Mouse (Mus musculus) liver, adult 2 months (tissue): ENCODE measurements around the gene Fam111a. TPM values are rescaled to one million over a fixed set of nuclear protein-coding genes. Genes with fewer than 3 reads are reported as not detected.

Experiments used
- DNase-seq: peaks from one replicate; pipeline ENCODE4 v3.0.0-alpha.2; 2011; ENCODE audit warnings: low read depth, low spot score; ENCODE audit errors: extremely low read depth
- H3K27ac ChIP-seq: fragments of 200-500 bp; replicated peaks from 2 replicates; pipeline ENCODE4 v1.5.1; 2012; ENCODE audit warnings: low read depth, mild to moderate bottlenecking, control low read depth, inconsistent platforms, low read length; ENCODE audit not compliant: insufficient read depth
- H3K27me3 ChIP-seq: fragments of 200-500 bp; 2 replicates; pipeline ENCODE4 v1.6.1; 2012; ENCODE audit warnings: mild to moderate bottlenecking, moderate library complexity, low read length, inconsistent platforms; ENCODE audit not compliant: control insufficient read depth, insufficient read depth
- H3K36me3 ChIP-seq: fragments of 200-500 bp; 2 replicates; pipeline ENCODE4 v1.6.1; 2012; ENCODE audit warnings: low read length, inconsistent platforms; ENCODE audit not compliant: control insufficient read depth, insufficient read depth
- H3K4me1 ChIP-seq: fragments of 200-500 bp; 2 replicates; pipeline ENCODE4 v1.6.1; 2011; ENCODE audit warnings: low read length; ENCODE audit not compliant: control insufficient read depth, insufficient read depth
- H3K4me3 ChIP-seq: fragments of 200-500 bp; 2 replicates; pipeline ENCODE4 v1.5.1; 2011; ENCODE audit warnings: low read depth, mild to moderate bottlenecking, control low read depth, low read length, moderate library complexity; ENCODE audit not compliant: insufficient read depth
- H3K79me2 ChIP-seq: fragments of 200-500 bp; 2 replicates; pipeline ENCODE4 v1.6.1; 2012; ENCODE audit warnings: inconsistent platforms, mild to moderate bottlenecking, low read length, moderate library complexity; ENCODE audit not compliant: control insufficient read depth, insufficient read depth
- H3K9ac ChIP-seq: fragments of 200-500 bp; 2 replicates; pipeline ENCODE4 v1.6.1; 2012; ENCODE audit warnings: low read depth, mild to moderate bottlenecking, control low read depth, inconsistent platforms, low read length
- CTCF ChIP-seq: fragments of 200-500 bp; IDR thresholded peaks from 2 replicates; pipeline ENCODE4 v1.5.1; 2011; ENCODE audit warnings: low read depth, low read length, control low read depth
- POLR2A ChIP-seq: fragments of 200-500 bp; IDR thresholded peaks from 2 replicates; pipeline ENCODE4 v1.6.1; 2011; ENCODE audit warnings: low read length, control low read depth; ENCODE audit not compliant: insufficient read depth; ENCODE audit errors: extremely low read depth
- WGBS: fragments of 180-500 bp; shearing (Covaris S2); methylation state at CpG from one replicate; pipeline ENCODE4 v1.1.7; 2018; 5-methylcytosine and 5-hydroxymethylcytosine counted together
- polyA plus RNA-seq: library from polyadenylated mRNA; depleted of rRNA; stranded (reverse); fragments of >200 nt; gene quantifications from 2 replicates; pipeline ENCODE4 v1.2.3, GENCODE M21; 2012
- total RNA-seq: library from RNA; depleted of rRNA; stranded (reverse); fragments of >200 nt; gene quantifications from 2 replicates; pipeline ENCODE4 v1.2.3, GENCODE M21; 2014

The Fam111a gene
- total and polyA plus RNA-seq, 2 experiments: 0.24 to 2.4 TPM

DNA sequence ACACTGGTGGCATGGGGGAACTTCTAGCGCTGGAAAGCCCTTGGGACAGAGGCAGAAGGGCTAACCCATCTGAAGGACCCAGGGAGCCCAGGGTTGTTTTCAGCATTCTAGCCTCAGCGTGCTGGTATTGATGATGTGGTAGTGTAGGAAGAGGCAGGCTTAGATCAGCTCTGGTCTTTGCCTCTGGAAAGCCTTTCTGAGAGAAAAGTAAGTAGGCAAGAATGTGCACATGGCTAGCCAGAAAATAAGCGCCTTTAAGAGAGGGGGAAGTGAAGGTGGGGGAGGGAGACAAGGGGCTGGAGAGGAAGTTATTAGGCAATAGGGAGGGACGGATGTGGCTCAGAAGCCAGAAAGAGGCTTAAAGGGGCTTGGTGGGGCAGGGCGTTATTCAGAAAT, 28.5 kb downstream of the Fam111a start:
- WGBS: 56% methylated on average over 5 of the region's 5 CpGs
- Histone ChIP-seq H3K4me1 (0 out of 2 replicates have a peak, but pooled peaks cover 4% of the 10 kb centered on the region), H3K27me3 (no peaks in the 10 kb centered on the region), H3K9ac (peak overlapping the region; percentile 1; the same call in 1 of the 2 replicates), H3K36me3 (no peaks in the 10 kb centered on the region), H3K4me3 (peak overlapping the region; percentile 7), H3K79me2 (no peaks in the 10 kb centered on the region), H3K27ac (peak overlapping the region; percentile 24; the same call in 1 of the 2 replicates)
- DNase-seq: peak; percentile 29
- TF ChIP-seq CTCF (no peak), POLR2A (no peak)

DNA sequence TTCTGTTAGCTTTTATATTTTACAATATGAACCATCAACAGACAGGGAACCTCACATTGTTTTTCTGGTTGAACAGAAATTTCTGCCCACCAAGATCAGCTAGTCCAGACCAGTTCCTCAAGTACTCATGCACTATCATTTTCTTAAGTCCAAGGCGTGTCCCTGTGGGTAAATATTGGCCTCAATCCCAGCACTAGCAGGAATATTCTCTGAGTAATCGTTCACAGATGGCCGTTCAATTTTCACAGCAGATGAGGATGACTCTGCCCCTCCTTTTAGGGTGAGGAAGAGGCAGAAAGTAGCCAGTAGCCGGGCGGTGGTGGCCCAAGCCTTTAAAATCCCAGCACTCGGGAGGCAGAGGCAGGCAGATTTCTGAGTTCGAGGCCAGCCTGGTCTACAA, 29.6 kb downstream of the Fam111a start:
- Histone ChIP-seq H3K9ac (no peak overlapping the region), H3K27ac (peak overlapping the region; percentile 12; the same call in 1 of the 2 replicates), H3K4me1 (0 out of 2 replicates have a peak, but pooled peaks cover 4% of the 10 kb centered on the region), H3K79me2 (no peaks in the 10 kb centered on the region), H3K36me3 (no peaks in the 10 kb centered on the region), H3K4me3 (no peak overlapping the region), H3K27me3 (no peaks in the 10 kb centered on the region)
- peak; percentile 14 for DNase-seq
- 63% methylated on average over 7 of the region's 7 CpGs for WGBS
- no peak for TF ChIP-seq CTCF
- TF ChIP-seq POLR2A: no peak

DNA sequence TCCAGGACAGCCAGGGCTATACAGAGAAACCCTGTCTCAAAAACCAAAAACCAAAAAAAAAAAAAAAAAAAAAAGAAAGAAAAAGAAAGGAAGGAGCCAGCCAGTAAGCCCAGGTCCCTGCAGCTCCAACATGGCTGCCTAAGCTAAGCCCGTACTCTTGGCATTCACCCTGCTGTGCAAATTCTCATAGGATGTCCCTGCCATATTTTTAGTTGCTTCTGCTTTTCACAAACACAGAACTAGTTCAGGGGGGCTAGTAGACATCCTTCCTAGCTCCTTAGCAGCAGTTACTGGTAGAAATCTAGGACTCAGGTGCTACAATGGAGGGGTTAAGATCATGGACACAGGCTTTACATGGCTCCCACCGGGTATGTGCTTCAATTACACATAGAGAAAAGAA, 30.0 kb downstream of the Fam111a start:
- Histone ChIP-seq H3K4me3 (no peak overlapping the region), H3K27me3 (no peaks in the 10 kb centered on the region), H3K27ac (no peak overlapping the region; the same call in 1 of the 2 replicates), H3K36me3 (no peaks in the 10 kb centered on the region), H3K9ac (no peak overlapping the region), H3K4me1 (0 out of 2 replicates have a peak, but pooled peaks cover 4% of the 10 kb centered on the region), H3K79me2 (no peaks in the 10 kb centered on the region)
- no peak for DNase-seq
- 92% methylated on average over 2 of the region's 2 CpGs for WGBS
- no peak for TF ChIP-seq POLR2A
- no peak for TF ChIP-seq CTCF

DNA sequence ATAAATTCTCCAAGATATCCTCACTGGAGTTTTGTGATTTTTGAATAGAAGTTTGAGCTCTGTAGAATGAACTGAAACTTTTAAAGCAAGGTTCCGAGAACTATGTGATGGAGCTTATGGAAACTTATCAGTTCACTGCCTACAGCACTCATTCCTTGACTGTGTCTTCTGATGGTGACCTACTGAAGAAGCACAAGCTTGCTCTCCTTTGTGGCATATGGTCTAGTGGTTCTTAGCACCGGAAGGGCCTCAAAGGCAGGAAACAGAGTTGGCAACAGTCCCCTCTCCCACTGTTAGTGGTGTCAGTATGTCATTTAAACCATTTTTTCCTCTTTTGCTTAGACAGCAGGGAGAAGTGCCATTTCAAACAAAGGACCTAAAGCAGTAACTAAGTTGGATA, 31.1 kb downstream of the Fam111a start:
- no peak for DNase-seq
- Histone ChIP-seq H3K36me3 (no peaks in the 10 kb centered on the region), H3K4me3 (no peak overlapping the region), H3K27me3 (no peaks in the 10 kb centered on the region), H3K4me1 (0 out of 2 replicates have a peak, but pooled peaks cover 4% of the 10 kb centered on the region), H3K27ac (no peak overlapping the region), H3K79me2 (no peaks in the 10 kb centered on the region), H3K9ac (no peak overlapping the region)
- WGBS: 86% methylated on average over 2 of the region's 2 CpGs
- no peak for TF ChIP-seq POLR2A
- no peak for TF ChIP-seq CTCF

DNA sequence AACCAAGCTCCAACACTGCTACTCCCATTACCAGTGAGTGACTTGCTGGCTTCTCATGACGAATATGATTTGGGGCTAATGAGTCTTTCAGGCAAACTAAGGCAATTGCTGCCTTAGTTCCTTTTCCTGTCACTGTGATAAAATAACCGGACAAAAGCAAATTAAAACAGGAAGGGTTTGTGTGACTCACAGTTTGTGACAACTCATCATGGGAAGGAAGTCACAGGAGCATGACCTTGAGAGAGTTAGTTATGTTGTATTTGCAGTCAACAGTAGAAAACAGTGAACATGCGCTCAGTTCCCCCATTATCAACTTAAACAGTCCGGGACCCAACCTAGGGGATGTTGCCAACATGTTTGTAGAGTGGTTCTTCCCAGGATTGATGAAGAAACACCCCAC, 39.8 kb downstream of the Fam111a start:
- Histone ChIP-seq H3K4me3 (no peak overlapping the region), H3K4me1 (no peaks in the 10 kb centered on the region), H3K27me3 (no peaks in the 10 kb centered on the region), H3K27ac (no peak overlapping the region), H3K36me3 (no peaks in the 10 kb centered on the region; the same call in none of the 2 replicates), H3K9ac (no peak overlapping the region), H3K79me2 (no peaks in the 10 kb centered on the region; the same call in 1 of the 2 replicates)
- WGBS: 66% methylated on average over 4 of the region's 4 CpGs
- TF ChIP-seq CTCF: no peak
- no peak for TF ChIP-seq POLR2A
- peak; percentile 46 for DNase-seq

DNA sequence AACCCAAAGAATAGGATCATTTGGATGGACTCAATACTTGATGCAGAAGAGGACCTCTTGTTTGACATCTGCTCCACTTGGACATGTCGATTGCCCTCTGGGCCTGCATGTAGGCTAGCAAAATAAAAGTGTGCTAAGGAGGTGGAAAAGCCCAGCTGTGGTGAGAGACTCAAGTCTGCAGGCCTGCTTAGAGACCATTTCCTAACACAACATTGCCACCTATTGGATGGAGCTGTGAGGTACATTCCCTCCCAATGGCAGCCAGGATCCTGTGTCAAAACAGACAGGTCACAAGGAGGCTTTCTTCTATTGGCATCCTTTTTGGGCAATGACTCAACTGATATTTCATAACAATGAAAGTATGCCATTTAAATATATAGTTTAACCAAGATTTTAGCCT, 46.4 kb downstream of the Fam111a start:
- no peaks in the 10 kb centered on the region for H3K36me3 ChIP-seq
- H3K27me3 ChIP-seq: no peaks in the 10 kb centered on the region
- peak; percentile 66 for DNase-seq
- no peaks in the 10 kb centered on the region; the same call in 1 of the 2 replicates for H3K79me2 ChIP-seq
- H3K27ac ChIP-seq: no peak overlapping the region
- H3K4me3 ChIP-seq: no peak overlapping the region
- 4% methylated on average over 1 of the region's 1 CpGs for WGBS
- TF ChIP-seq CTCF: peak; percentile 78
- no peak for TF ChIP-seq POLR2A
- no peaks in the 10 kb centered on the region for H3K4me1 ChIP-seq
- no peak overlapping the region for H3K9ac ChIP-seq
